Mouse (Mus musculus) lung, adult 2 months (tissue): ENCODE data around the gene Rap2c. TPM values are rescaled to one million over a fixed set of nuclear protein-coding genes. Genes with fewer than 3 reads are reported as not detected.
A peak's percentile ranks its signal among the peaks of the same experiment; 100 is the strongest.

Experiments
- DNase-seq: peaks from one replicate; pipeline ENCODE4 v3.0.0; 2022
- H3K4me1 ChIP-seq: fragments of 200-500 bp; 2 replicates; pipeline ENCODE4 v1.6.1; 2011; ENCODE audit warnings: low read length; ENCODE audit not compliant: control insufficient read depth, insufficient read depth
- H3K4me3 ChIP-seq: fragments of 200-500 bp; replicated peaks from 2 replicates; pipeline ENCODE3; 2011; ENCODE audit warnings: low read depth, mild to moderate bottlenecking, control low read depth, low read length; ENCODE audit errors: extremely low read depth
- CTCF ChIP-seq: fragments of 200-500 bp; IDR thresholded peaks from 2 replicates; pipeline ENCODE4 v1.5.1; 2011; ENCODE audit warnings: mild to moderate bottlenecking, low read length, control low read depth; ENCODE audit not compliant: insufficient read depth
- POLR2A ChIP-seq: fragments of 200-500 bp; IDR thresholded peaks from 2 replicates; pipeline ENCODE4 v1.6.1; 2011; ENCODE audit warnings: low read depth, mild to moderate bottlenecking, control low read depth, low read length, borderline replicate concordance; ENCODE audit errors: extremely low read depth
- WGBS: fragments of 180-500 bp; shearing (Covaris S2); methylation state at CpG from one replicate; pipeline ENCODE4 v1.1.7; 2018; 5-methylcytosine and 5-hydroxymethylcytosine counted together
- polyA plus RNA-seq: library from polyadenylated mRNA; depleted of rRNA; stranded (reverse); fragments of >200 nt; gene quantifications from 2 replicates; pipeline ENCODE4 v1.2.3, GENCODE M21; 2012; rRNA removed

The Rap2c gene
- polyA plus RNA-seq, 1 experiment = 3.8 TPM

DNA sequence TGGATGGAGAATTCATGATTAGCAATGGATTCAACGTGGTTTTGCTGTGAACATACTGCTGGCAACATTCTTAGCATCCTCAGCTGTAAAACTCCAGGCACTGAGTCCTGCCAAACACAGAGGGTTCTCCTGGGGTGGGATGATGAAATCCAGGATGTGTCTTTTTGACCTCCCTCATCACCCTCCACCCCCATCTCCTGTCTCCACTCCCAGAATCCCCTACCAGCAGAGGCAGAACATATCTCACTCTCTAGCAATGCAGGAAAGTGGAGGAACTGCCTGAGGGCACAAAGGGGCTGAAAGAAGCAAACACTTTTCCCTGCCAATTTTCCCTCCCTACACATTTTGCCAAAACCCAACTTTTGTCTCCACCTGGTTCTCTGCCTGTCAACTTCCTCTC is 29.2 kb downstream of the Rap2c start:
- Histone ChIP-seq H3K4me1 (no peaks in the 10 kb centered on the region), H3K4me3 (no peak overlapping the region)
- DNase-seq = no peak
- no peak for TF ChIP-seq POLR2A
- TF ChIP-seq CTCF = no peak
- 46% methylated on average over 1 of the region's 1 CpGs for WGBS

- no peak overlapping the region for H3K4me3 ChIP-seq
- no peak for TF ChIP-seq CTCF
- no peak for TF ChIP-seq POLR2A
- WGBS = 64% methylated on average over 2 of the region's 2 CpGs
- DNase-seq = no peak
- H3K4me1 ChIP-seq = no peaks in the 10 kb centered on the region
These were observed 39.4 kb downstream of the Rap2c start for GRCm38 (mm10) chrX:50978428-50978827.

DNA sequence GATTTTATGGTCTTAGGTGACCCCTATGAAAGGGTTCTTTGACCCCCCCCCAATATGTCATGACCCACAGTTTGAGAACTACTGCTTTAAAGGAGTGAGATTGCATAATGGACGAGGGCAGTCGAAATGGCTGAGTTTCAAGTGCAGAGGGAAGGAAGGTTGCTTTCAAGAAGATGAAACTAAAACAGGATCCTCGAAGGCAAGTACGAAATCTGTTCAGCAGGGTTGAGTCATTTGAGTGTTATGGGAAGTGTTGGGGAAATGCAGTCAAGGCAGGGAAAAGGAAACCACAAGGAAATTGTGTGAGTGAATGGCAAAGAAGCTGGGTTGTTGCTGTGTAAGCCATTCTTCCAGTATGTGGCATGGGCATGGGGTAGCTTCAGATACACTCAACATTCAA is 45.7 kb downstream of the Rap2c start:
- no peak overlapping the region for H3K4me3 ChIP-seq
- 56% methylated on average over 4 of the region's 4 CpGs for WGBS
- no peak for TF ChIP-seq CTCF
- no peak for TF ChIP-seq POLR2A
- no peak for DNase-seq
- H3K4me1 ChIP-seq = no peaks in the 10 kb centered on the region; the same call in none of the 2 replicates

DNA sequence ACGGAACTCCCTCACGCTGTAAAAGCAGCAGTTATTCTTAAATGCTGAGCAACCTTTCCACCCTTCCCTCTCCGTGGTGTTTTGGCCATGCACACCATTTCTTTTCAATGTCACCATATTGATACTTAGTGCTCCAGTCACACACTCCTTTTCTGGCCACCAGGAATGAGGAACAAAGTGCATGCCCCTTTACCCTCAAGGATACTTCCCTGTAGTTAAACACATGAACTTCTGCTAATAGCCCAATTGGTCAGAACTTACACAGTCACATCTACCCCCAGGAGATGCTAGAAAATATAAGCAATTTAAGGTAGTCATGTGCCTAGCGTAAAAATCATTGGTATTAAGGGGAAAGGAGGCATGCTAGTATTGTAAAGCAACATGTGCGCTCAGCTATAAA is 47.9 kb downstream of the Rap2c start:
- no peaks in the 10 kb centered on the region; the same call in none of the 2 replicates for H3K4me1 ChIP-seq
- no peak for DNase-seq
- 81% methylated on average over 5 of the region's 5 CpGs for WGBS
- TF ChIP-seq CTCF (no peak), POLR2A (no peak)
- H3K4me3 ChIP-seq = no peak overlapping the region

DNA sequence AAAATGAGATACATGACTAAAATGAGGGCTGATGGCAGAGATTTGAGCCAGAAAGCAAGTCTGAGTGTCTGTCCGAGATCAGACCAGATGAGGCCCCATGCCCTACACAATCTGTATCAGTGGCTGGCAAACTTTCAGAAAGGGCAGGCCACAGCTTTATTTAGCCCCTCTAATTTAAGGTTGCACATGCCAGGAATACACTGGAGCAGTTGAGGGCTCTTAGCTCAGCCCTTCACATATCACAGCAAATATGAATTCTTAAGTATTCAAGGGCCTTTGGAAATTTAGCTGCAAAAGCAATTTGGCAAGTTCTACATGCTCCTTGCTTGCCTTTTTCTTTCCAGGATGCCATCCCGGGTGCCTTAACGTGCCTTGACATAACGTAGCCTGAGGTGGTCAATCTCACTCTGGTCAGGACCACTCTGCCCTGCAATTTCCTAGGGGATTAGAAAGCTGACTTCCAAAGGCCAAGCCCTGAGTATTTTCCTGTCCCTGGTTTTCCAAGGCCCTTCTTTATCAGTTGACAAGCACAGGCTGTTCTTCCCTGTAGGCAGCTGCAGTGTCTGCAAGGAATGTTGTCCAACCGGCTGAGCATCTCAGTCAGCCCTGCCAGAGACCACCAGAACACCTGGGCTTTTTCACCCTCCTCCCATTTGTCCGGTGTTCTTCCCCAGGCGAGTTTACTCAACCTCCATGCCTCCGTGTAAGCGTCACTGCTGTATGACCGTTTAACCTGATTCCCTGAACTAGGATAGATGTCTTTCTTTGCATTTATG is 49.5 kb downstream of the Rap2c start:
- Histone ChIP-seq H3K4me1 (no peaks in the 10 kb centered on the region; the same call in none of the 2 replicates), H3K4me3 (no peak overlapping the region)
- no peak for TF ChIP-seq POLR2A
- no peak for TF ChIP-seq CTCF
- 59% methylated on average over 10 of the region's 10 CpGs for WGBS
- DNase-seq = peak; percentile 16

DNA sequence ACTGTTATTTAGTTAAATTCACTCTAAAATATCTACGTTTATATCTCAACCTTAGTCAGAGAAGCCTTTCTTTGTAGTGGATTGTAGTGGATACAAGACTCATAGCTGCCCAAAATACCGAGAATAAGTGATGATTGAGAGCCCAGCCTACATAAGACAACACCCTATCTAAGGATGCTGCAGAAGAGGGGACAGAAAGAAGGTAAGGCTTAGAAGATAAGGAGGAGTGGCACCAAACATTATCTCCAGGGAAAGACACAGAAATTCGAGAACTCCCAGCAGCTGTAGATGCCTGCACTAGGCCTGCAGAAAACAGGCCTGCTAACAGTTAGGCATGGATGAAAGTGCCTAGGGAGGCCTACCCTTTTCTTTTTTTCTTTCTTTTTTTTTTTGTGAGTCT is 52.7 kb downstream of the Rap2c start:
- Histone ChIP-seq H3K4me1 (no peaks in the 10 kb centered on the region; the same call in none of the 2 replicates), H3K4me3 (no peak overlapping the region)
- DNase-seq = no peak
- no peak for TF ChIP-seq CTCF
- no peak for TF ChIP-seq POLR2A
- WGBS = 62% methylated on average over 3 of the region's 3 CpGs

DNA sequence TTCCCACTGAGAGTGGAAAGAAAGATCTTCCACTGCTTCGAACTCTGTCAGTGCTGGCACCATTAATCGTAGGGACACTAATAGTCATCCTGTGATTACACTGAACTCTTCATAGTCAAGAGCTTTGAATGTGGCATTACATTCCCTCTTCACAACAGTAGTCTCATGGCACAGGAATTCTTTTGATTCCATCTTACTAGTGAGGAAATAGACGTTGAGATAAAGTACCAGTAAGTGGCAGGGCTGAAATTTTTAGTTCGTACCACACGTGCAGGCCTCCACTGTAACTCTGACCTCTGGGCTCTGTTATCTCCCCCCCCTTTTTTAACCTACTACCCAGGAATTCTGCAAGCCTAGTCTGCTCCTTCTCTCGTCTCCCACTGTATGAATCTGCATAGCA is 54.9 kb downstream of the Rap2c start:
- H3K4me1 ChIP-seq = no peaks in the 10 kb centered on the region
- no peak for DNase-seq
- 58% methylated on average over 6 of the region's 6 CpGs for WGBS
- no peak overlapping the region for H3K4me3 ChIP-seq
- TF ChIP-seq POLR2A (no peak), CTCF (no peak)

Other genes starting within 250 kb of the Rap2c start
- gene Stk26, start 177.0 kb downstream of the Rap2c start, polyA plus RNA-seq = 3.8 and 4.0 TPM in 2 replicates
- 0.12 TPM in 1 of 2 replicates, not detected in the other for gene Frmd7, start 75.3 kb downstream of the Rap2c start, polyA plus RNA-seq
- gene Mbnl3, start 188.5 kb upstream of the Rap2c start, polyA plus RNA-seq = 3.8 and 4.8 TPM in 2 replicates